Mouse (Mus musculus) right cerebral cortex, postnatal 25 days (tissue): Measurements from ENCODE around the gene Gm21677.
"Not testable (repeated sequence)": the region's sequence is repeated elsewhere in the genome, so short reads cannot be mapped to it uniquely, and the experiment has no call there.

Experiments
- DNase-seq: peaks from one replicate; pipeline ENCODE4 v3.0.0; 2022

Gm21677 gene

DNA sequence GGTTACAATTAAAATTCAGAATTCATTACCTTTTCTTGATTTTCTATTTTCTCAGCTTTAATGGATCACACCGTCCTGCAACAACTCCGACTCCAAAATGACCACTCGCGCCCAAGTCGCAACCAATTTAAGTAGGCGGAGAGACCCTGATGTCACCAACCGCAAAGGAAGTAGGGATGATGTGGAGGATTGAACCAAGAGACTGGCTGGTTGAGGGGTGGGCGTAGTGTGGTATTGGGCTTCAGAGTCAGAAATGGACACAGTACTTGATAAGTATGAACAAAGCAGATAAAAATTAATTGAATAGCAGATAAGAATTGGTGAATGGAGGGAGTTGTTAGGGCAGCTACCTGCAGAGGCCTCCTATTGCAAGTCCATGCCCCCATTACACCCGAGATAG lies at the start of gene Gm21677:
Gm21677 (minus strand) TSS at position 101 of the 400 bp plus-strand sequence.
- DNase-seq = not testable (repeated sequence)

DNA sequence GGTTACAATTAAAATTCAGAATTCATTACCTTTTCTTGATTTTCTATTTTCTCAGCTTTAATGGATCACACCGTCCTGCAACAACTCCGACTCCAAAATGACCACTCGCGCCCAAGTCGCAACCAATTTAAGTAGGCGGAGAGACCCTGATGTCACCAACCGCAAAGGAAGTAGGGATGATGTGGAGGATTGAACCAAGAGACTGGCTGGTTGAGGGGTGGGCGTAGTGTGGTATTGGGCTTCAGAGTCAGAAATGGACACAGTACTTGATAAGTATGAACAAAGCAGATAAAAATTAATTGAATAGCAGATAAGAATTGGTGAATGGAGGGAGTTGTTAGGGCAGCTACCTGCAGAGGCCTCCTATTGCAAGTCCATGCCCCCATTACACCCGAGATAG lies 39.0 kb upstream of the Gm21677 start, which contains the start of gene Gm21693:
Gm21693 (minus strand) TSS at position 101 of the 400 bp plus-strand sequence.
- DNase-seq = not testable (repeated sequence)

DNA sequence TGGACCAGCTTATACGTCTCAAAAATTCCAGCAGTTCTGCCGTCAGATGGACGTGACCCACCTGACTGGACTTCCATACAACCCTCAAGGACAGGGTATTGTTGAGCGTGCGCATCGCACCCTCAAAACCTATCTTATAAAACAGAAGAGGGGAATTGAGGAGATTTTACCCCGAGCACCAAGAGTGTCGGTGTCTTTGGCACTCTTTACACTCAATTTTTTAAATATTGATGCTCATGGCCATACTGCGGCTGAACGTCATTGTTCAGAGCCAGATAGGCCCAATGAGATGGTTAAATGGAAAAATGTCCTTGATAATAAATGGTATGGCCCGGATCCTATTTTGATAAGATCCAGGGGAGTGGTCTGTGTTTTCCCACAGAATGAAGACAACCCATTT lies 34.4 kb upstream of the Gm21677 start:
- peak; percentile 1 for DNase-seq
